Mouse (Mus musculus) stomach, embryonic 14.5 days (tissue): ENCODE data around the gene Ppp5c. TPM values are rescaled to one million over a fixed set of nuclear protein-coding genes. Genes with fewer than 3 reads are reported as not detected.

Experiments
- ATAC-seq: fragments of 200-750 bp; cut with Nextera tagmentation; 2 replicates; pipeline ENCODE4 v1.8.0; 2017; ENCODE audit warnings: low read depth, moderate TSS enrichment; ENCODE audit not compliant: insufficient number of reproducible peaks, insufficient read depth, low FRiP score
- H3K27ac ChIP-seq: fragments of 300-500 bp; sonication (generic); 2 replicates; pipeline ENCODE4 v1.5.1; 2014; ENCODE audit warnings: mild to moderate bottlenecking, low read length, moderate library complexity, mixed read lengths
- H3K27me3 ChIP-seq: fragments of 300-500 bp; sonication (generic); 2 replicates; pipeline ENCODE4 v1.6.1; 2014; ENCODE audit warnings: low read length, control low read depth, mixed read lengths; ENCODE audit not compliant: control insufficient read depth, insufficient read depth
- H3K36me3 ChIP-seq: fragments of 300-500 bp; sonication (generic); 2 replicates; pipeline ENCODE4 v1.6.1; 2014; ENCODE audit warnings: mild to moderate bottlenecking, control low read depth, low read length, moderate library complexity, mixed read lengths; ENCODE audit not compliant: control insufficient read depth, insufficient read depth
- H3K4me1 ChIP-seq: fragments of 300-500 bp; sonication (generic); 2 replicates; pipeline ENCODE4 v1.6.1; 2014; ENCODE audit warnings: low read length, control low read depth, mixed read lengths; ENCODE audit not compliant: control insufficient read depth, insufficient read depth
- H3K4me2 ChIP-seq: fragments of 300-500 bp; sonication (generic); replicated peaks from 2 replicates; pipeline ENCODE4 v1.6.1; 2014; ENCODE audit warnings: low read depth, low read length, control low read depth
- H3K4me3 ChIP-seq: fragments of 300-500 bp; sonication (generic); 2 replicates; pipeline ENCODE4 v1.5.1; 2014; ENCODE audit warnings: low read depth, low read length, control low read depth
- H3K9ac ChIP-seq: fragments of 300-500 bp; sonication (generic); replicated peaks from 2 replicates; pipeline ENCODE4 v1.6.1; 2014; ENCODE audit warnings: low read depth, mild to moderate bottlenecking, control low read depth, low read length, moderate library complexity, mixed read lengths
- H3K9me3 ChIP-seq: fragments of 300-500 bp; sonication (generic); 2 replicates; pipeline ENCODE4 v1.6.1; 2016; ENCODE audit warnings: low read depth, low read length, control low read depth; ENCODE audit not compliant: control insufficient read depth
- WGBS: fragments of 180-500 bp; shearing (Covaris S2); extraction: QIAGEN DNeasy Blood & Tissue Kit; methylation state at CpG from one replicate; pipeline ENCODE4 v1.1.7; 2014; 5-methylcytosine and 5-hydroxymethylcytosine counted together
- polyA plus RNA-seq: library from polyadenylated mRNA; unstranded; fragments of >200 nt; fragmentation: Nextera tagmentation; extraction: Ambion mirVana; gene quantifications from 2 replicates; pipeline ENCODE4 v1.2.1, GENCODE M21; 2014

Gene Ppp5c
- polyA plus RNA-seq, 1 experiment from 2014 or later, result 93.6 TPM

- Histone ChIP-seq H3K4me2 (no peak overlapping the region), H3K27ac (no peak overlapping the region), H3K9me3 (no peaks in the 10 kb centered on the region), H3K4me3 (no peak overlapping the region), H3K36me3 (peaks cover 71% of the 10 kb centered on the region), H3K27me3 (no peaks in the 10 kb centered on the region), H3K9ac (no peak overlapping the region), H3K4me1 (no peaks in the 10 kb centered on the region)
- WGBS, result 90% methylated on average over 5 of the region's 5 CpGs
- no peak for ATAC-seq
These were observed 19.4 kb upstream of the Ppp5c start for GRCm38 (mm10) chr7:17047041-17047682.

- H3K4me3 ChIP-seq, result no peak overlapping the region
- no peaks in the 10 kb centered on the region for H3K27me3 ChIP-seq
- peaks cover 73% of the 10 kb centered on the region for H3K36me3 ChIP-seq
- no peak overlapping the region for H3K27ac ChIP-seq
- ATAC-seq, result no peak
- no peaks in the 10 kb centered on the region for H3K9me3 ChIP-seq
- H3K9ac ChIP-seq, result no peak overlapping the region
- H3K4me1 ChIP-seq, result no peaks in the 10 kb centered on the region
- no peak overlapping the region for H3K4me2 ChIP-seq
- WGBS, result 59% methylated on average over 1 of the region's 1 CpGs
These were observed 18.0 kb upstream of the Ppp5c start for GRCm38 (mm10) chr7:17045743-17046142.

- Histone ChIP-seq H3K4me1 (no peaks in the 10 kb centered on the region), H3K27ac (no peak overlapping the region), H3K9me3 (no peaks in the 10 kb centered on the region), H3K36me3 (peaks cover 80% of the 10 kb centered on the region), H3K9ac (no peak overlapping the region), H3K4me3 (no peak overlapping the region), H3K4me2 (no peak overlapping the region), H3K27me3 (no peaks in the 10 kb centered on the region)
- ATAC-seq, result no peak
- 93% methylated on average over 7 of the region's 7 CpGs for WGBS
These were observed 11.6 kb upstream of the Ppp5c start for GRCm38 (mm10) chr7:17039373-17039772.

- Histone ChIP-seq H3K36me3 (peaks cover 80% of the 10 kb centered on the region), H3K9me3 (no peaks in the 10 kb centered on the region), H3K4me1 (no peaks in the 10 kb centered on the region), H3K9ac (no peak overlapping the region), H3K4me2 (no peak overlapping the region), H3K27me3 (no peaks in the 10 kb centered on the region), H3K4me3 (no peak overlapping the region), H3K27ac (no peak overlapping the region)
- no peak for ATAC-seq
- WGBS, result 53% methylated on average over 9 of the region's 9 CpGs
These were observed 10.4 kb upstream of the Ppp5c start for GRCm38 (mm10) chr7:17038018-17038695.

GRCm38 (mm10) chr7:17030239-17030638, 2.5 kb upstream of the Ppp5c start:
- Histone ChIP-seq H3K36me3 (peaks cover 35% of the 10 kb centered on the region), H3K27me3 (no peaks in the 10 kb centered on the region)
- 71% methylated on average over 7 of the region's 7 CpGs for WGBS

GRCm38 (mm10) chr7:17028923-17029322, 1.2 kb upstream of the Ppp5c start:
- no peaks in the 10 kb centered on the region for H3K27me3 ChIP-seq
- H3K4me2 ChIP-seq, result no peak overlapping the region
- no peaks in the 10 kb centered on the region for H3K9me3 ChIP-seq
- 73% methylated on average over 7 of the region's 7 CpGs for WGBS
- peaks cover 22% of the 10 kb centered on the region for H3K36me3 ChIP-seq
- ATAC-seq, result no peak
- H3K9ac ChIP-seq, result no peak overlapping the region
- no peak overlapping the region for H3K4me3 ChIP-seq
- no peak overlapping the region for H3K27ac ChIP-seq
- peaks cover 20% of the 10 kb centered on the region for H3K4me1 ChIP-seq

More at GRCm38 (mm10) chr7:17030239-17030638, 2.5 kb upstream of the Ppp5c start:
- Histone ChIP-seq H3K4me3 (no peak overlapping the region), H3K9me3 (no peaks in the 10 kb centered on the region), H3K4me1 (peaks cover 16% of the 10 kb centered on the region), H3K27ac (no peak overlapping the region), H3K4me2 (no peak overlapping the region), H3K9ac (no peak overlapping the region)
- ATAC-seq, result no peak

- H3K9ac ChIP-seq, result peak overlapping the region; percentile 56
- peaks cover 20% of the 10 kb centered on the region for H3K4me1 ChIP-seq
- H3K27me3 ChIP-seq, result no peaks in the 10 kb centered on the region
- H3K9me3 ChIP-seq, result no peaks in the 10 kb centered on the region
- peak overlapping the region; percentile 71; the same call in 1 of the 2 replicates for H3K27ac ChIP-seq
- peak overlapping the region; percentile 79 for H3K4me3 ChIP-seq
- H3K36me3 ChIP-seq, result peaks cover 10% of the 10 kb centered on the region
- 5% methylated on average over 24 of the region's 24 CpGs for whole genome bisulfite sequencing
- peak overlapping the region; percentile 93 for H3K4me2 ChIP-seq
- ATAC-seq, result peak; percentile 50
These were observed 775 bp downstream of the Ppp5c start for GRCm38 (mm10) chr7:17026710-17027587.

GRCm38 (mm10) chr7:17025896-17026622, 1.7 kb downstream of the Ppp5c start:
- Histone ChIP-seq H3K27me3 (no peaks in the 10 kb centered on the region), H3K4me2 (peak overlapping the region; percentile 93), H3K36me3 (peaks cover 15% of the 10 kb centered on the region), H3K9ac (peak overlapping the region; percentile 56; the same call in 1 of the 2 replicates), H3K9me3 (no peaks in the 10 kb centered on the region), H3K27ac (no peak overlapping the region), H3K4me1 (peaks cover 20% of the 10 kb centered on the region), H3K4me3 (peak overlapping the region; percentile 79)
- no peak for ATAC-seq
- WGBS, result 69% methylated on average over 9 of the region's 9 CpGs
